Mouse (Mus musculus): ENCODE results near the gene Arid3b.

- no peak for TF ChIP-seq POLR2A (IDR thresholded peaks at IDR 0.05; ENCODE audit: borderline replicate concordance, control insufficient read depth, low read depth, low read length)
- TF ChIP-seq CTCF (IDR thresholded peaks at IDR 0.05; ENCODE audit: control insufficient read depth, insufficient read depth, low read length), result no peak
These were observed 13.8 kb downstream of the Arid3b start for GRCm38 (mm10) chr9:57822812-57823211.
